Mouse (Mus musculus) ES-E14 (cell line): ENCODE data around the gene Ccdc97. TPM values are rescaled to one million over a fixed set of nuclear protein-coding genes. Genes with fewer than 3 reads are reported as not detected.

Experiments
- DNase-seq: peaks from one replicate; pipeline ENCODE4 v3.0.0-alpha.2; 2013; ENCODE audit warnings: low read depth, low spot score
- H3K27ac ChIP-seq: 2 replicates; pipeline ENCODE4 v1.5.1; 2012; ENCODE audit warnings: low read depth, mild to moderate bottlenecking, low read length, moderate library complexity, mixed read lengths; ENCODE audit not compliant: poor library complexity, insufficient read depth, severe bottlenecking
- H3K36me3 ChIP-seq: 2 replicates; pipeline ENCODE4 v1.6.1; 2012; ENCODE audit warnings: mild to moderate bottlenecking, low read length, moderate library complexity, mixed read lengths; ENCODE audit not compliant: control insufficient read depth, poor library complexity, insufficient read depth, severe bottlenecking
- H3K4me1 ChIP-seq, 2 experiments: fragments of 150-350 bp in 1 of 2; sonication (generic) in 1 of 2; 2 replicates each; pipeline ENCODE4 v1.6.1; 2012; ENCODE audit warnings: low read length in 2 of 2, mild to moderate bottlenecking in 1 of 2, mixed read lengths in 1 of 2; ENCODE audit not compliant: control insufficient read depth in 2 of 2, insufficient read depth in 2 of 2, poor library complexity in 1 of 2
- H3K4me3 ChIP-seq, 2 experiments: fragments of 150-350 bp in 1 of 2; sonication (generic) in 1 of 2; 2 replicates each; pipeline ENCODE4 v1.5.1; 2012; ENCODE audit warnings: low read length in 2 of 2, low read depth in 1 of 2, mild to moderate bottlenecking in 1 of 2, mixed read lengths in 1 of 2; ENCODE audit not compliant: insufficient read depth in 1 of 2, poor library complexity in 1 of 2, severe bottlenecking in 1 of 2
- H3K9ac ChIP-seq: 2 replicates; pipeline ENCODE4 v1.6.1; 2012; ENCODE audit warnings: low read depth, mild to moderate bottlenecking, low read length, mixed read lengths; ENCODE audit not compliant: poor library complexity, insufficient read depth, severe bottlenecking
- H3K9me3 ChIP-seq: fragments of 150-350 bp; sonication (generic); 2 replicates; pipeline ENCODE4 v1.6.1; 2012; ENCODE audit warnings: low read depth, mild to moderate bottlenecking, low read length; ENCODE audit not compliant: control insufficient read depth, insufficient read depth
- CHD2 ChIP-seq: IDR thresholded peaks from 2 replicates; pipeline ENCODE4 v1.6.1; 2014; ENCODE audit warnings: mild to moderate bottlenecking, low read depth, low read length, inconsistent platforms
- HCFC1 ChIP-seq: IDR thresholded peaks from 2 replicates; pipeline ENCODE4 v1.6.1; 2012; ENCODE audit warnings: low read length, inconsistent platforms, borderline replicate concordance; ENCODE audit not compliant: insufficient read depth
- MAFK ChIP-seq: IDR thresholded peaks from 2 replicates; pipeline ENCODE4 v1.6.1; 2014; ENCODE audit warnings: mild to moderate bottlenecking, low read depth, low read length, inconsistent platforms; ENCODE audit not compliant: insufficient read depth
- ZC3H11A ChIP-seq: IDR thresholded peaks from 2 replicates; pipeline ENCODE4 v1.6.1; 2012; ENCODE audit warnings: low read depth, mild to moderate bottlenecking, inconsistent platforms, low read length, borderline replicate concordance
- ZNF384 ChIP-seq: IDR thresholded peaks from 2 replicates; pipeline ENCODE4 v1.6.1; 2012; ENCODE audit warnings: low read depth, low read length, inconsistent platforms
- in situ Hi-C, 2 experiments: fragments of 600-800 bp; cut with MboI; formaldehyde crosslinking; loops; one replicate each; pipeline ENCODE4 v1.15.1; 2025; ENCODE audit warnings: low sequenced_read_pairs in 2 of 2, inconsistent platforms in 1 of 2; ENCODE audit not compliant: unreplicated experiment in 2 of 2
- total RNA-seq: library from RNA; depleted of rRNA; stranded (reverse); fragments of 300-350 nt; gene quantifications from 2 replicates; pipeline ENCODE4 v1.2.3, GENCODE M21; 2012

The Ccdc97 gene
- total RNA-seq, 1 experiment, result 21.7 TPM

DNA sequence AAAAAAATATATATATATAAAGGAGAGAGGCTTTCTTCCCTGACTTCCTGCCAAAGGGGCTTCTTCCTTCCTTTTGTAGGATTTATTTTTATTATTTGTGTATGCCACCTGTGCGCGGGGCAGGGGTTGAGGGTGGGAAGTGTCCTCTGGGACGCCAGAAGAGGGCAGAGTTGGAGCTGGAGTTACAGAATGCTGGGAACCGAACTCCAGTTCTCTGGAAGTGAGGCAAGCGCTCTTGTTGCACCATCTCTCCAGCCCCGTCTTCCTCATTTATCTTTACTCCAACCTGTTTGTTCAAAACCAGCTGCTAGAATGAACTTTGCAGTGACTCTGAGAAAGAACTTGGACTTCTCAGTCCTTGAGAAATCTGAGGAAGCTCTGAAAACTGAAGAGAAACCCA, 38.9 kb downstream of the Ccdc97 start:
- DNase-seq, result no peak
- H3K4me1 ChIP-seq, result peaks cover 0 to 12% of the 10 kb centered on the region in 2 experiments; a peak in 1 of 4 replicates
- in situ Hi-C loops, result no loop called here
- no peaks in the 10 kb centered on the region for H3K36me3 ChIP-seq
- H3K9ac ChIP-seq, result no peak overlapping the region; the same call in 1 of the 2 replicates
- H3K9me3 ChIP-seq, result no peaks in the 10 kb centered on the region
- TF ChIP-seq ZC3H11A, result no peak
- no peak for TF ChIP-seq CHD2
- TF ChIP-seq HCFC1, result no peak
- TF ChIP-seq ZNF384, result no peak
- TF ChIP-seq MAFK, result no peak
- no peak overlapping the region for H3K27ac ChIP-seq
- peak overlapping the region; percentile 85 to 89; a peak in 2 of 4 replicates for H3K4me3 ChIP-seq

DNA sequence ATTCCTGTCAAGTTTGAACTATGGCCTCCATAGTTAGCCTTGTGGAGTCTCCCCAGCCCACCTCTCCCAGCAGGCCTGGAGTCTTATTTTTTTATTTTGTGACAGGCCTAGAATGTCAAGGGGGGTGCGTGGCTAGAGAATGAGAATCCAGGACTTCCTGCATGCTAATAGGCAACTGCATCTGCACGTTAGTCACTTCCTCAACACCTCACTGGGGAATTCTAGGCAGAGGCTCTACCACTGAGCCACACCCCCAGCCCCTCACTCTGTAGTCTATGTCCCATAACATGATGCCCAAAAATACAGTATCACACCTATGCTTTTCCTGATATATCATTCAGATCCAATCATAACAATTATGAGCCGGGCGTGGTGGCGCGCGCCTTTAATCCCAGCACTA, 41.9 kb downstream of the Ccdc97 start:
- H3K9ac ChIP-seq, result no peak overlapping the region
- in situ Hi-C loops, result no loop called here
- H3K4me1 ChIP-seq, result peaks cover 0 to 6% of the 10 kb centered on the region in 2 experiments; a peak in 1 of 4 replicates
- H3K4me3 ChIP-seq, result no peak overlapping the region
- no peak for DNase-seq
- no peaks in the 10 kb centered on the region for H3K36me3 ChIP-seq
- no peaks in the 10 kb centered on the region for H3K9me3 ChIP-seq
- H3K27ac ChIP-seq, result no peak overlapping the region
- no peak for TF ChIP-seq ZC3H11A
- TF ChIP-seq MAFK, result no peak
- no peak for TF ChIP-seq HCFC1
- TF ChIP-seq ZNF384, result no peak
- TF ChIP-seq CHD2, result no peak

DNA sequence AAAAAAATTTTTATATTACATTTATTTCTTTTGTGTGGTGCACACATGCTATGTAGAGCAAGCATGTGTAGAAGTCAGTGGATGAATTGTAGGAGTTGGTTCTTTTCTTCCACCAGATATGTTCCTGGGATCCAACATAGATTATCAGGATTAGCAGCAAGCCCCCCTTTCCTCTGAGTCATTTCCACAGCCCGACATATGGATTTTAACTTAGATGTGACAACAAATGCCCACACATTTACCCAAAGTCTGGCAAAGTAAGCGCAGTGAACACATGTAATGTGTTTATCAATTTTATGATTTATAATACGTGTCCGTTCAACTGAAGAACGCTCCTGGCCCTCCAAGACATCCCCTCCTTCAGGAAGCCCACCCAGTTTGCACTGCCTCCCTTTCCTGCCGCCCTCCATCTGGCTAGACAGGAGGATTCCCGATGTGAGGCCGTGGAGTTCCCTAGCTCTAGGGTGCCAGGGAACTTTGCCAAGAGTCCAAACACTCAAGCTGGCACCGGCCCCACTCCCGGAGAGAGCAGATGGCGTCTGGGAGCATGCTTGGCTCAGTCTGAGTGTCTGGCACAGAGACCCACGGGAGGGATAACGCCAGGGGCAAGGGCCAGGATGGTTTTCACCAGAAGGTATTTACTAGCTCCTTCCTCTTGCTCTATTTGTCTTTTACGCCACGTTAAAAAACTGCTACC, 42.7 kb downstream of the Ccdc97 start:
- no peak for DNase-seq
- Histone ChIP-seq H3K4me3 (no peak overlapping the region), H3K9ac (no peak overlapping the region), H3K9me3 (no peaks in the 10 kb centered on the region), H3K36me3 (no peaks in the 10 kb centered on the region), H3K4me1 (peaks cover 0 to 6% of the 10 kb centered on the region in 2 experiments; a peak in 1 of 4 replicates), H3K27ac (no peak overlapping the region)
- TF ChIP-seq HCFC1 (no peak), ZNF384 (no peak), MAFK (no peak), CHD2 (no peak), ZC3H11A (no peak)
- in situ Hi-C loops, result no loop called here

DNA sequence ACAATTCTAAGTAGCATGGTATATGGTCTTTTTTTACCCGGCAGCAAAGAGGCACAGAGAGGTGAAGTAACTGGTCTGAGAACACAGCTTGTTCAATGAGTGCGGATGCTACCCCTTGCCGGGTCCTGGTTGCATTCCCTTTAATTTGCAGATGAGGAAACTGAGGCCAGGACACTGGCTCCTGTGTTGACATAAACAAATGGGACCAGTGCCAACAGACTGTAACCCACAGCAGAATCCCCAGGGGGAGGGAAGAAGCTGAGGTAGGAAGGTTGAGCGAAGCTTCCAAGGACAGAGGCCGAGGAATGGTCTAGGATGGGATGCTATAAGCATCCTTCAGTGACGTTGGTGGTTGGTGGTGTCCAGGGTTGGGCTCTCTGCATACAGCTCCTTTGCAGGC, 43.5 kb downstream of the Ccdc97 start:
- H3K9me3 ChIP-seq, result no peaks in the 10 kb centered on the region
- in situ Hi-C loops, result no loop called here
- TF ChIP-seq HCFC1 (no peak), CHD2 (no peak), ZNF384 (no peak), ZC3H11A (no peak), MAFK (no peak)
- H3K4me3 ChIP-seq, result 0 out of 4 replicates have a peak overlapping the region, but pooled peaks of 1 of the 2 experiments have one; percentile 71
- H3K9ac ChIP-seq, result no peak overlapping the region
- no peak overlapping the region for H3K27ac ChIP-seq
- peaks cover 0 to 9% of the 10 kb centered on the region in 2 experiments; a peak in 3 of 4 replicates for H3K4me1 ChIP-seq
- DNase-seq, result no peak
- peaks cover 2% of the 10 kb centered on the region; the same call in 1 of the 2 replicates for H3K36me3 ChIP-seq
